Mouse (Mus musculus) forelimb bud, embryonic 11.5 days (tissue): ENCODE data around the gene Gimap9.

Experiments used
- DNase-seq: peaks from one replicate; pipeline ENCODE4 v3.0.0-alpha.2; 2012; ENCODE audit warnings: low read depth, low spot score

The Gimap9 gene

DNA sequence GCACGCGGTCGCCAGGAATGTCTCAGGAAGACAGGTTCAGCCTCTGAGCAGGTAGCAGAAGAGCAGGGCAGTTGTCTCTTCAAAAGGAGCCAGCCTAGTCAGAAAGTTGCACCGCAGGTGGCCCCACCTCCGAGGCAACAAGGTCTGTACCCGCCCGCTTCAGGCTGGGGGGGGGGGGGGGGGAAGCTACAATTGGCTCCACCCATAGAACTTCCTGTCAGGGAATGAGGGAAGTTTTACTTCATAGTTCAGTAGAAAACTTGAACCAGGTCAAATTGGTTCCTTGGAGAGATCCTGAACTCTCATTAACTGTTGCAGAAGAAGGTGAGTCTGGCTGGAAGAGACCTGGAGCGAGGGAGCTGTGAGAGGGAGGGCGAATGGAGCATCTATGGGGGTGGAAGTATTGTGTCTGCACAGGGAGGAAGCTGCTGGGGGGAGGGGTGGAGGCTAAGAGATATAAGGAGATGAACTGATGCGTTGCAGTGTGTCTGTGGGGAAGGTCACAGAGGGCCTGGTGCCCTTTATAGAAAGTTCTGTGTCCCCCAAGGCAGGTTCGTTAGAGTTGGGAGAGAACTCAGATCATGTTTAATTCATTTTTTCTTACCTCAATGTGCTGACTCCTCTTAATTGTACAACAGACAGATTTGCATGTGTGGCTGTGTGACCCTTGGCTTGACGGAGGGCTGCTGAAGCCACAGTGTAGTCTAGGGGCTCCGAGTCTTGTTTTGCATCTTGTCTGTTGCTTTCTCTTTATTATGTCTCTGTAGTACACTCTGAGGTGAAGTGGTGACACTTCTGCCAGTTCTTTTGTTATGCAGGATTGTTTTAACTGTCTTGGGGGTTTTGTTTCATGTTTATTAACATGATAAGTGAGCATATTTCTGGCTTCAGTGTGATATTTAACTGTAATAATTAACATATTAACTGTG lies at the start of gene Gimap9:
Gene Gimap9, plus strand, starts transcription at position 199 of the 929 bp plus-strand sequence.
- DNase-seq, result peak; percentile 12

GRCm38 (mm10) chr6:48626464-48626863 lies 49.5 kb upstream of the Gimap9 start, which contains the start of gene AI854703:
Gene AI854703, plus strand, starts transcription at chr6:48626764.
- no peak for DNase-seq

- DNase-seq, result peak; percentile 62
Measured at GRCm38 (mm10) chr6:48626984-48627383, 48.9 kb upstream of the Gimap9 start.

DNA sequence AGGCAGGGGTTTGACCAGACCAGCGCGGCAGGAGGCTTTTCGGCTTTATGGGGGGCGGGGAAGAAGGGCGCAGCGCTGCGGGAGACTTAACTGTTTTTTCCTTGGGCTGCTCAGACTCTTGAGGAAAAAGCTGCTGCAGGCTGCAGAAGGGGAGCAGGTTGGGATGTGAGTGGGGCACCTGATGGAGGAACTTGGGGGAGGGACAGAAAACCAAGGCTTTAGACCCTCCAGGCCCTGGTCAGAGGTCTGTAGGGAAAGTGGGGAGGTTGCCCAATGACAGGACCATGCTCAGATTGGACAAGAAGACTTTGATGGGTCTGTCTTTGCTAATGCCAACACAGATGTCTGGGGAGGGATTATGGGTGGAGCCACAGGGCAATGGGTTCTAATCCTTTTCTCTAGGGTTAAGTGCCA lies 48.4 kb upstream of the Gimap9 start:
- no peak for DNase-seq

DNA sequence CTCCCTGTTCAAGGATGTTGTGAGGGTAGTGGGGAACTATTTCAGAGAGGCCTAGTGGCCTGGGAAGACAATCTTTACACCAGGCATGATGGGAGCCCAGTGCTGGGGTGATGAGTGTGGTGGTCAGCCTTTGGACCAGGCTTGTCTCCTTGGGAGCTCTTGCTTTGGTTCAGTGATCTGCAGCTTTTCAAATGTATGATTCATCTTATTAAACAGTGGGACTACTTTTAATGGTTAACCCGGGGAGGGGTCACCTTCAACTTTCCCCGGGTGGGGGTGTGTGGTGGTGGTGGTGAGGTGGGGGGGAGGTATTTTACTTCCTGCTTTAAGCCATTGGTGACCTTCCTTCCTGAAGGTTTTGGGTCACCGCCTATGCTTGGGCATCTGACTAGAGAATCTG lies 47.6 kb upstream of the Gimap9 start:
- no peak for DNase-seq

GRCm38 (mm10) chr6:48628808-48629660 lies 46.9 kb upstream of the Gimap9 start:
- peak; percentile 20 for DNase-seq

DNA sequence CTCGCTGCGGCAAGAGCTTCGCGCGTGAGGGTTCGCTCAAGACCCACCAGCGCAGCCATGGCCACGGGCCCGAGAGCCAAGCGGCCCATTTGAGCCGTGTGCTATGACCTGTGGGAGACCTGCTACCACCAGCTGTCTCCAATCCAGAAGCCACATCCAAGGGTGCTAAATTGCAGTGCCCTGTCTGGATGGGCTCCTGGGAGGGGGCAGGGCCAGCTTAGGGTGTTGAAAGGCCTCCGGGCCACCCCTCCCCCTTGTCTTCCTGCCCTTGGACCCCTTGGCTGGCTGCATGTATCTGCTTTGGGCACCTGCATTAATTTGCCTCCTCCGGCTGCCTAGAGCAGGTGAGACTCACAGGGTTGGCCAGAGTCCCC lies 46.3 kb upstream of the Gimap9 start:
- no peak for DNase-seq

DNA sequence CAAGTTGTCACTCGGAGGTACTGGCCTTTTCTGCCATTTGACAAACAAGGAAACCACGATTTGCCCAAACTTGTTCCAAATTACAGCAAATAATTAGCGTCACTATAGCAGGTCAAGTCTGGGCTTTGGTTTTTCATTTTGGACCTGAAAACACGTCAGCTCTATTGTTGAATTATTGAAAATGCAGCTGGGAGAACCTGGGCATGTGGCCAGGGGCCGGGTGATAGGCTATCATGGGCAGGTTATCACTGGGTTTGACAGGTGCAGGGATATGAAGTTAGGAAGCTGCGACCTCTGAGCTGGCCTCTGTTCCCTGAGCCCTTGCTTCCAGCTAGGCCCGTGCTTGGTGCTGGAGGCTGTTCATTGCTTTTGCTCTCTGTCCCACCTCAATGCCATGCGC lies 45.1 kb upstream of the Gimap9 start:
- no peak for DNase-seq

DNA sequence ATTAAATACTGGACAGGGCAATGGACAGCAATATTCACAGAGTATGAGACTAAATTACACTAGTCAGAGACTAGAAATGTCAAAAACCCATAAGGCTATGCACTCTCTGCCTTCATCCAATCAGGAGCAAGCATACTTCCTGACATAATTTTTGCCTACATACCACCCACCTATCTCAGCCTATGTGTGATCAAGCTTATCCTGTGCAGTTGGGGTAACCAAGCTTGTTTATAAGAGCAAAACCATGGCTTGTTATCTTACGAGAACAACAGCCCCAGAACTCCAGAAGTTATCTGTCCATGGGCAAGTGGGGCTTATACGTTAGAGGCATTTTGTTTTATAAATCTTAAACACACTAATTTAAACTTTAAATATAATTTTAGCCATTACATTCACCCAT lies 40.8 kb upstream of the Gimap9 start:
- no peak for DNase-seq

GRCm38 (mm10) chr6:48636515-48636914 lies 39.4 kb upstream of the Gimap9 start:
- DNase-seq, result no peak

DNA sequence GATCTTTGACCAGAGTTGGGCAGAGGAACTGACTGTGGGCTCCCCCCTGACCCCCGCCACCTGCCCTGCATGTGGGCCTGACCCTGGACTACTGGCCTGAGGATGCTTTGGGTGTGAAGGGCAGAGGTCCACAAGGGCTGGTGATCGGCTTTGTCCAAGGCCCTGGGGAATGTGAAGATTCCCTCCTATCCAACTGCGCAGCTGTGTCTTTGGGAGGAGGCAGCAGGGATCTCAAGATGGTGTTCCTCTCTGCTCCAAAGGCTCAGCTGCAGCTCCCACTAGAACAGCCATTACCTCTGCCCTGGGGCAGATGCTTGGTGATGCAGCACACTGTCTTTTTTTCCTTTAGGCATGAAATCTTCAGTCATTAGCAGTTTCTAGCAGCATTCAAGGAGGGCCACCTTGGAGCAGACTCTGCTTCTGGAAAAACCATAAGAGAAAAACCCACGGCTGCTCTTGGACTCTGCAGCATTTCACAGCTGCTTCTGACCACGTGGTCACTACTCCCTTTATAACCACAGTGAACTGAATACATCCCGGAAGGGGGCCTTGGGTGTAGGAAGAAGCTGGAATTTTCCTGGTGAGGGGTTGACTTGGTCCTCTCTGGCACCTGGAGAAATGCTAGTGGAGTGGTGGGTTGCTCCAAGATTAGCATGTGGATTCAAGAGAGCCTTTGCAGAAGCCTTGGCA lies 38.0 kb upstream of the Gimap9 start:
- no peak for DNase-seq

DNA sequence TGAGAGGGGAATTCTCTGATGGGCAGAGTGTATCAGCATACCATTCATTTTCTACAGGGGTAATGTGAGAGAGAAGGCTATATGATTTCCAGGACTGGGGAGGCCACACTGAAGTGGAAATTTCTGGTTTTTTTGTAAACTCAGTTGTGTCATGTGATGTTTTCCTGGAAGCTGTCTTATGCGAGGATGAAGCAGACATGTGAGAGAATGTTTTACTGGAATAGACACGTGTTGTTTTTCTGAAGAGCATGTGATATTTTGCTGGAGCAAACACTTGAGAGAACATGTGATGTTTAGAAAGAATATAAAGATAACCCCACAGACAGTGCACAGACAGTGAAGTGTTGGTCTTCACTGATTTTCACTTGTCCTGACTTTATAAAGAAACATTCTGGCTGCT lies 37.4 kb upstream of the Gimap9 start:
- no peak for DNase-seq

- DNase-seq, result no peak
Measured at GRCm38 (mm10) chr6:48641391-48641790, 34.5 kb upstream of the Gimap9 start.

DNA sequence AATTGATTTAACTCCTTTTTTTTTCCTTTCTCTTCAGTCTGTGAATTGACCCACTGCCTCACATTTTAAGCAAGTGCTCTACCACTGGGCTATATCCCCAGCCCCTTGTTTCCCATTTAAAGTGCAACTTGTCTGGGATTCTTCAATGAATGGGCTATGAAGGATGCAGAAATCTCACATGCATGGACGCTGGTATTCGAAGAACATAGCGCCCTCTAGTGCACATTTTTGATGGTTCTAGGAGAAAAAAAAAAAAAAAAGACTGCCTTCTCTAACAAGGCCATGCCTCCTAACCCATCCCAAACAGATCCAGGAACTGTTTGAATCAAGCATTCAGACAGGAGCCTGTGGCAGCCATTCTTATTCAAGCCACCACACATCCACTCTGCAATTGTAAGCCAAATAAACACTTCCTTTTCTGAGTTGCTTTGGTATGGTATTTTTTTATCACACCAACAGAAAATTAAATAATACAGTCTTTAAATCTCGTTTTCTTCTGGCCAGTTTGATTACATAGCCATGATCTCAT lies 33.1 kb upstream of the Gimap9 start:
- peak; percentile 82 for DNase-seq

GRCm38 (mm10) chr6:48645660-48646308 lies 30.1 kb upstream of the Gimap9 start:
- peak; percentile 77 for DNase-seq

GRCm38 (mm10) chr6:48646309-48646690 lies 29.6 kb upstream of the Gimap9 start:
- DNase-seq, result no peak

DNA sequence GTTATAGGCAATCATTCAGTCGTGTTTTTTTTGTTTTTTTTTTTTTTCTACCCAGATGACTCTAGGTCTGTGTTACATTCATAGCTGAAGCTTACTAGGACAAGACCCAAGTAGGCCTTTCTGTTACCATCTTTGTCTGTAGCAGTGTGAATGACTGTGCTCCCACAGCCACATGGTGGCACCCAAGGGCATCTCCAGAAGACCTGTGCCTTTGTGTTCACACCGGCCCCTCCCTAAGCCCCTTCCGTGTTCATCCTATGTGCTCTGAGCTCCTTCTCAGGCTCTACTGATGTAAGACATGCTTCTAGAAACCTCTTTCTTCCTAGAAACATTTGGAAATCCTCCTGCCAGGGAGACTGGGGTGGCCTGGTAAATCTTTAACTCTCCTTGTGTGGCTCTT lies 28.9 kb upstream of the Gimap9 start, which contains the start of gene Gimap8:
Gene Gimap8, plus strand, starts transcription at position 240 of the 400 bp plus-strand sequence.
- DNase-seq, result no peak

- no peak for DNase-seq
Measured at GRCm38 (mm10) chr6:48647611-48648010, 28.3 kb upstream of the Gimap9 start.

GRCm38 (mm10) chr6:48648779-48649178 lies 27.1 kb upstream of the Gimap9 start:
- DNase-seq, result no peak

- no peak for DNase-seq
Measured at GRCm38 (mm10) chr6:48650041-48650440, 25.9 kb upstream of the Gimap9 start.

- DNase-seq, result no peak
Measured at GRCm38 (mm10) chr6:48658721-48659120, 17.2 kb upstream of the Gimap9 start.
